Mouse (Mus musculus) forebrain, embryonic 12.5 days (tissue): ENCODE results near the gene Afap1l2. TPM values are rescaled to one million over a fixed set of nuclear protein-coding genes. Genes with fewer than 3 reads are reported as not detected.

Source experiments
- ATAC-seq: fragments of 200-750 bp; cut with Nextera tagmentation; 2 replicates; pipeline ENCODE4 v1.8.0; 2017; ENCODE audit warnings: moderate TSS enrichment; ENCODE audit not compliant: low FRiP score
- H3K27ac ChIP-seq: fragments of 300-500 bp; sonication (generic); 2 replicates; pipeline ENCODE4 v1.5.1; 2016; ENCODE audit warnings: mild to moderate bottlenecking
- H3K27me3 ChIP-seq: fragments of 300-500 bp; sonication (generic); 2 replicates; pipeline ENCODE4 v1.6.1; 2016; ENCODE audit warnings: mild to moderate bottlenecking
- H3K36me3 ChIP-seq: fragments of 300-500 bp; sonication (generic); replicated peaks from 2 replicates; pipeline ENCODE4 v1.6.1; 2016; ENCODE audit warnings: mild to moderate bottlenecking
- H3K4me1 ChIP-seq: fragments of 300-500 bp; sonication (generic); 2 replicates; pipeline ENCODE4 v1.6.1; 2016
- H3K4me2 ChIP-seq: fragments of 300-500 bp; sonication (generic); 2 replicates; pipeline ENCODE4 v1.6.1; 2016; ENCODE audit warnings: mild to moderate bottlenecking, moderate library complexity
- H3K4me3 ChIP-seq: fragments of 300-500 bp; sonication (generic); replicated peaks from 2 replicates; pipeline ENCODE4 v1.5.1; 2016; ENCODE audit warnings: mild to moderate bottlenecking
- H3K9ac ChIP-seq: fragments of 300-500 bp; sonication (generic); 2 replicates; pipeline ENCODE4 v1.6.1; 2016; ENCODE audit warnings: mild to moderate bottlenecking
- H3K9me3 ChIP-seq: fragments of 300-500 bp; sonication (generic); 2 replicates; pipeline ENCODE4 v1.6.1; 2016
- WGBS: fragments of 180-500 bp; shearing (Covaris S2); methylation state at CpG from one replicate; pipeline ENCODE4 v1.1.7; 2016; 5-methylcytosine and 5-hydroxymethylcytosine counted together
- polyA plus RNA-seq: library from polyadenylated mRNA; unstranded; fragments of >200 nt; fragmentation: Nextera tagmentation; extraction: Ambion mirVana; gene quantifications from 2 replicates; pipeline ENCODE4 v1.2.1, GENCODE M21; 2016

Gene Afap1l2
- polyA plus RNA-seq, 1 experiment from 2014 or later: 2.7 TPM

DNA sequence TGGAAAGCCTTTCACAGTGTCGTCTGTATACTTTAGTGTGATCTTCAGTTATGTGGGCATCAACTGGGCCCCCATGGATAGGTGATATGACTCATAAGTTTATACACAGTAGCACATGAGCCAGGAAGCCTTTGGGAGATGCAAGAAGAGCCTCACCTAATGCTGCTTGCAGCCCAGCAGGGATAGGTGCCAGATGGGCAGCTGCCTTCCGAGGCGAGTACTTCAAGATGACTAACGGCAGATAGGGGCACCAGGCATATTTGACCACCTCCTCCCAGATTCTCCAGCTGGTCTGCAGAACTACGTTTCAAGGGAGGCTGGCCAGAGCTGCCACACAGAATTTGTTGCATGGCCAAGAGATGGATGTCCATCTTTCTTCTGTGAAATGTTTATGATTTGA, 114.7 kb downstream of the Afap1l2 start:
- Histone ChIP-seq H3K4me1 (peaks cover 10% of the 10 kb centered on the region), H3K9ac (no peak overlapping the region), H3K4me3 (no peak overlapping the region), H3K27me3 (no peaks in the 10 kb centered on the region), H3K4me2 (no peak overlapping the region), H3K9me3 (no peaks in the 10 kb centered on the region), H3K27ac (no peak overlapping the region), H3K36me3 (no peaks in the 10 kb centered on the region)
- no peak for ATAC-seq
- WGBS: 91% methylated on average over 5 of the region's 5 CpGs

DNA sequence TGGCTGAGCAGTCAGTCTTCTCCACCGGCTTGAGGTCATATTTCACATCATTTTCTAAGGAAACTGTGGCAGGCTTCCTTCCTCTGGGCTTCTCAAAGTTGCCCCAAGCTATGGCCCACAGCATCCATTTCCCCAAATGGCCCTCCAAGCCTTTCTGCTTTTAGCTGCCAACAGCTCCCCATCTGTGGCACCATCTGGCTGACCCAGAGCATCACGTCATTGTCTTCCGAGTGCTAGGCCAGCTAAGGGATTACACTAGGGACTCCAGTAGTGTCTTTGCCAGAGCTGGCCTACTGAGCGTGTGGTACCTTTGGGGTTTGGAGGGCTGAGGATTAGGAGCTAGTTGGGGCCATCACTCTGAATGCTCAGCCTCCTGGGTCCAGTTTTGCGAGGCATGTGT, 115.4 kb downstream of the Afap1l2 start:
- Histone ChIP-seq H3K27ac (no peak overlapping the region), H3K4me1 (peaks cover 10% of the 10 kb centered on the region), H3K4me2 (no peak overlapping the region), H3K27me3 (no peaks in the 10 kb centered on the region), H3K9me3 (no peaks in the 10 kb centered on the region), H3K9ac (no peak overlapping the region), H3K4me3 (no peak overlapping the region), H3K36me3 (no peaks in the 10 kb centered on the region)
- 90% methylated on average over 5 of the region's 5 CpGs for WGBS
- ATAC-seq: no peak

DNA sequence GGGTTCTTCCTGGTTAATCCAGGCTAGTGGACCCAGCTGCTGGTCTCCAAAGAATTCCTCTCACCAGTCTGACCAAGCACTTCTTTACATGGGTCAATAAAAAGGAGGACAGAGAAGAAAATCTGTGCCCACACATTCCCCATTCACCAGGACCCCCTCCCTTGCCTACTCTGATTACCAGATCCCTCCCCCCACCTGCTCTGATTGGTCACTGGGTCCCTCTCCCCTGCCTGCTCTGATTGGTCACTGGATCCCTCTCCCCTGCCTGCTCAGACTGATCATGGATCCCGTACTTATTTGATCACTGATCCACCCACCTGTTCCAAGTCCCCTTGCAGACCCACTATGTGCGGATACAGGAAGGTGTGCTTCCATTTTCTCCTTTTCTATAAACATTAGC, 116.6 kb downstream of the Afap1l2 start:
- Histone ChIP-seq H3K4me1 (peaks cover 10% of the 10 kb centered on the region), H3K9ac (no peak overlapping the region), H3K4me2 (no peak overlapping the region), H3K4me3 (no peak overlapping the region), H3K9me3 (no peaks in the 10 kb centered on the region), H3K36me3 (no peaks in the 10 kb centered on the region), H3K27me3 (no peaks in the 10 kb centered on the region), H3K27ac (no peak overlapping the region)
- peak; percentile 65; the same call in 1 of the 2 replicates for ATAC-seq
- 54% methylated on average over 2 of the region's 2 CpGs for WGBS

DNA sequence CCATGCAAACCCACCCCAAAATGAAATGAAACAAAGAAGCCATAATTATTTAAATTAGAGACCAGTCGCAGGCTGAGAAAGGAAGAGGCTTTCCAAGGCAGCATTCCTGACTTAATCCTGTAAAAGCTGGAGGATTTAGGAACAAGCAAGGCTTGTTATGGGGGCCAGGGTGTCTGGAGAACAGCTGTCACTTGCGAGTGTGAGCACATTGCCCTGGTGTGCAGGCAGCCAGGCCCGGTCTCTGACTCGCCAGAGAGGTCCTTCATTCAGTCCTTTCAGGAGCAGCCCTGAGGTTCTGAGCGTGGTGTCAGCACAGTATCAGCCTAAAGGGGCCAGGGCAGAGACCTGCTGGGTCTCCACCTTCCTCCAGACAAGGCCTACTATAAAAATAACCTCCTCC, 119.4 kb downstream of the Afap1l2 start:
- no peaks in the 10 kb centered on the region for H3K9me3 ChIP-seq
- 55% methylated on average over 5 of the region's 5 CpGs for whole genome bisulfite sequencing
- H3K4me1 ChIP-seq: peaks cover 10% of the 10 kb centered on the region
- no peak for ATAC-seq
- no peak overlapping the region for H3K27ac ChIP-seq
- H3K36me3 ChIP-seq: no peaks in the 10 kb centered on the region
- H3K4me2 ChIP-seq: no peak overlapping the region
- no peak overlapping the region for H3K4me3 ChIP-seq
- H3K9ac ChIP-seq: no peak overlapping the region
- H3K27me3 ChIP-seq: no peaks in the 10 kb centered on the region

DNA sequence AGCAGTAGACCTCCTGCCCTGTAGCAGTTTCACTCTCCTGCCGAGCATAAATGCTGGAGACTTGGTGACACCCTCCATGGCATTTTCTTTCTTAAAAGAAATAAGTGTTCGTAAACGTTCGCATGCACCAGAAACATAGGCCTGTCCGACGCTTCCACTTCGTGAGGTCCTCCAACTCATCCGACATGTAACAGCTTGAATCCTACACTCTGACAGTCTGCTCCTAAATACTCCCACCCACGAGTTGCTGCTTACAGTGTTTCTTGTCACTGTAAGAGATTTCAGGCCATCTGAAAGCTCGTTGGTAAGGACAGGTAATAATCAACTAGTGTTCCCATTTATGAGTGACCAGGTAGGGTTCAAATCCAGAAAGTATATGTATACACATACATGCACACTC, 120.1 kb downstream of the Afap1l2 start:
- H3K9ac ChIP-seq: no peak overlapping the region
- no peak overlapping the region for H3K4me2 ChIP-seq
- ATAC-seq: no peak
- H3K9me3 ChIP-seq: no peaks in the 10 kb centered on the region
- H3K36me3 ChIP-seq: no peaks in the 10 kb centered on the region
- H3K4me3 ChIP-seq: no peak overlapping the region
- H3K27me3 ChIP-seq: no peaks in the 10 kb centered on the region
- 85% methylated on average over 10 of the region's 10 CpGs for WGBS
- no peak overlapping the region for H3K27ac ChIP-seq
- H3K4me1 ChIP-seq: peaks cover 10% of the 10 kb centered on the region

DNA sequence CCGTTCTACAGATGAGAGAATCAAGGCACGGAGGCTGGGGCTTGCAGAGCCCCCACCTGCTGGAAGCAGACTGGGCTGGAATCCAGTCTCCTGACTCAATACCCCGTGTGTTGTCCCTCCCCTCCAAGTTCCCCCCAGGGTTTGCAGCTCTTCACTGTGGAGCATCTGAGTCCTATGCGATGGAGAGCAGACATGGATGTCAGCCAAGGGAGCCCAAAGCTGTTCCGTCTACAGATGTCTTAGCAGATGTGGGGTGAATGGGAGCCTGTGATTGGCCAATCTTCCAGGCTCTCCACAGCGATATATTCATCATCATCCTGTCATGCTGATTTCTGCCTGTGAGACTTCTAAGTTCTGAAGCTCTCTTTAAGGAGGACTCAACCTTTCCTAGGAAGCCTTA, 130.7 kb downstream of the Afap1l2 start:
- H3K27ac ChIP-seq: no peak overlapping the region
- no peak overlapping the region for H3K4me3 ChIP-seq
- H3K9me3 ChIP-seq: no peaks in the 10 kb centered on the region
- H3K9ac ChIP-seq: no peak overlapping the region
- peaks cover 70% of the 10 kb centered on the region for H3K27me3 ChIP-seq
- H3K4me1 ChIP-seq: peaks cover 14% of the 10 kb centered on the region
- WGBS: 83% methylated on average over 6 of the region's 6 CpGs
- H3K36me3 ChIP-seq: no peaks in the 10 kb centered on the region
- no peak overlapping the region for H3K4me2 ChIP-seq
- ATAC-seq: no peak

DNA sequence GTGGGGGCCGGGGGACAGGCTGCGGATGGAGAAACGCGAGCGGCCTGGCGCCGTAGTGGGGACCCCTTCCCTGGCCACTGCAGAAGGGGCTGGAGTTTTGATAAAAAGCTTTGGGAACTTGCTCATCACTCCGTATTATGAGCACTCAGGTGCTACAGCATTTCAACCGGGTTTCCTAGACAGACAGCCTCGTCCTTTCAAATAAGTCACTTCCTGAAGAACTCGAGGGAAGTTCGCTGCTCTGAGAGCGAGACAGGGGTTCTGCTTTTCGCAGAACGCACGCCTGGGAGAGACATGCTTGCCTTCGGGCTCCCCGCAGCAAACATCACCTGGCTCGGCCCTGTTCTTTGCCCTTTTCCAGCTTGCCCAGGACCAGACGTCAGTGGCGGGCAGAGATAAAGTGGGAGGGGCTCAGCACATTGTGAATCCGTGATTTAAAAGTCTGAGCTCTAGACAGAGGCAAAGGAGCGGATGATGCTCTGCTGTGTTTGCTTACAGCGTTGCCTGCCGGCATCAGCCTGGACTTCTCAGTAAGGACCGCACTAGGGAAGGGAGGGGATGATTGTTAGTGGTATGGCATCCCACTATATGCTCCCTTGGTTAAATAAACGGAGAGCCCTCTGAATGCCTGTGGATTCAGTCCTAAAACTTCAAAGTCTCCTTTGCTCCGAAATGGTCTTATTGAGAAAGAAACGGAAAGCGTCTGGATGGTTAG, 133.3 kb downstream of the Afap1l2 start:
- 8% methylated on average over 30 of the region's 30 CpGs for WGBS
- no peak overlapping the region for H3K27ac ChIP-seq
- peak overlapping the region; percentile 99 for H3K4me2 ChIP-seq
- H3K4me1 ChIP-seq: peaks cover 14% of the 10 kb centered on the region
- no peaks in the 10 kb centered on the region for H3K36me3 ChIP-seq
- H3K27me3 ChIP-seq: peaks cover 86% of the 10 kb centered on the region
- no peak for ATAC-seq
- no peaks in the 10 kb centered on the region for H3K9me3 ChIP-seq
- peak overlapping the region; percentile 56 for H3K4me3 ChIP-seq
- peak overlapping the region; percentile 56 for H3K9ac ChIP-seq

DNA sequence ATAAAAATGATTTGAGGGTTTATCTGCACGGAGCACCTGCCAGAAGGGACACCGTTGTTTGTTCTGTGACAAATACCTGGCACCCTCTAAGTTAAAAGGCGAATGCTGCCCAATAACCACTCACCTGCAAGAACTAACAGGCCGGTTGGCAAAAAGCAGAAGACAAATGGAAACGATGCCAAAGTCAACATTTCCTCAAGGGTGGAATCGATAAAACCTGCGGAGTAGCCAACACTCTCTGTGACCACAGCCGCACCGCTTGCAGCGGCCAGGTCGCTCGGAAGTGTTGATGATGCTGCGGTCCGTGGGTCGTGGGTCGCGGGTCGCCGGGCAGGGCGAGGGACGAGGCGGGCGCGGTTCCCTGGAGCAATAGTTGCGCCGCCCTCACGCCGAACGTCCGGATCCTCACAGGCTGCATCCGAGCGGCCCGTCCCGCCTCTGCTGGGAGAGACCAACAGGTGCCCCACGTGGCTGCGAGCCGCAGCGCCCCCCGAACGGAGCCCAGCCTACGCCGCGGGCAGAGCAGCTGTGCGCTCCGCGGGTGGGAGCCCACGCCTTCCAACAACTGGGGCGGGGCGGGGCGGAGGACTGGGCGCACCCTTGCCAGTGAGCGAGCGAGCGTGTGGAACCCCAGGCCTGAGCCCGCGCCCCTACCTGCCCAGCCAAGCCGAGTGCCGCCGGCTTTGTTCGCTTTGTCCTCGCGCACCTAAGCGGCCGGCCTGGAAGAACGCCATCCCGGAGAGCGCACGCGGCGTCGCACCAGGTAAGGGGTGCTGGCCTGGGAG, 134.0 kb downstream of the Afap1l2 start, which contains the start of gene Vwa2:
TSS of gene Vwa2 (plus strand) at position 434 of the 785 bp plus-strand sequence.
- Histone ChIP-seq H3K9me3 (no peaks in the 10 kb centered on the region), H3K4me3 (peak within 1 kb of the TSS; percentile 56), H3K9ac (peak within 1 kb of the TSS; percentile 56), H3K27ac (no peak within 1 kb of the TSS), H3K4me1 (peaks cover 14% of the 10 kb centered on the region), H3K36me3 (no peaks in the 10 kb centered on the region), H3K27me3 (peaks cover 87% of the 10 kb centered on the region), H3K4me2 (peak within 1 kb of the TSS; percentile 99)
- ATAC-seq: peak; percentile 44; the same call in 1 of the 2 replicates
- 2% methylated on average over 70 of the region's 71 CpGs for WGBS

DNA sequence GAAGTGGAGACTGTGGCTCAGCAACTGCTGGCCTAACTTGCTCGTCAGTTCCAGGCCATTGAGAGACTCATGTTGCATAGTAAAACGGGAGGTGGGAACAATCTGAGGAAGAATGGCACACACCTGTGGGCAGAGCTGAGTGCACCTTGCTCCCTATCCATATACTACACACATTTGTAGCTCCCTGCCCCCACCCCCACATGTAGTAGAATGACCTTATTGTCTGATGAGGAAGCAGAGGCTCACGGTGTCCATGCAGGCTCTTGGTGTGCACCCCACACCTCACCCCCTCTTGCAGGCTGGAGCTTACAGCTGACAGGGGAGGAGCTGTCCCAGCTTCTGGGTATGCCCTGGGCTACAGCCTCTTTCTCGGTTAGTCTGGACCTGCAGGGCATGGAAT, 140.3 kb downstream of the Afap1l2 start:
- WGBS: 71% methylated on average over 4 of the region's 4 CpGs
- Histone ChIP-seq H3K36me3 (no peaks in the 10 kb centered on the region), H3K4me3 (no peak overlapping the region)

More for the DNA sequence above, 140.3 kb downstream of the Afap1l2 start:
- Histone ChIP-seq H3K27ac (no peak overlapping the region), H3K9me3 (no peaks in the 10 kb centered on the region), H3K9ac (no peak overlapping the region), H3K4me1 (no peaks in the 10 kb centered on the region), H3K27me3 (peaks cover 27% of the 10 kb centered on the region), H3K4me2 (no peak overlapping the region)
- ATAC-seq: no peak

Other genes with a start within 250 kb of the Afap1l2 start
- gene Ccdc186, start 186.0 kb downstream of the Afap1l2 start, polyA plus RNA-seq: 25.8 and 25.9 TPM in 2 replicates
- gene Tdrd1, start 182.0 kb downstream of the Afap1l2 start, polyA plus RNA-seq: 0.27 and 0.32 TPM in 2 replicates
- gene Vwa2, start 134.0 kb downstream of the Afap1l2 start, polyA plus RNA-seq: 1.5 and 1.6 TPM in 2 replicates